Mouse (Mus musculus) gastrocnemius, adult 8-10 months (tissue): ENCODE data around the gene Plekhg3. TPM values are rescaled to one million over a fixed set of nuclear protein-coding genes. Genes with fewer than 3 reads are reported as not detected.

ENCODE experiments used
- DNase-seq, 2 experiments: peaks; one replicate each; pipeline ENCODE4 v3.0.0; 2022; ENCODE audit warnings: low spot score in 2 of 2
- total RNA-seq, 4 experiments: library from RNA; stranded (reverse); gene quantifications; 2 replicates each; pipeline ENCODE4 v1.2.4; 2022

Gene Plekhg3
- total RNA-seq, result 1 to 10 TPM; 3.6 to 5.6 (median 4.2) TPM

DNA sequence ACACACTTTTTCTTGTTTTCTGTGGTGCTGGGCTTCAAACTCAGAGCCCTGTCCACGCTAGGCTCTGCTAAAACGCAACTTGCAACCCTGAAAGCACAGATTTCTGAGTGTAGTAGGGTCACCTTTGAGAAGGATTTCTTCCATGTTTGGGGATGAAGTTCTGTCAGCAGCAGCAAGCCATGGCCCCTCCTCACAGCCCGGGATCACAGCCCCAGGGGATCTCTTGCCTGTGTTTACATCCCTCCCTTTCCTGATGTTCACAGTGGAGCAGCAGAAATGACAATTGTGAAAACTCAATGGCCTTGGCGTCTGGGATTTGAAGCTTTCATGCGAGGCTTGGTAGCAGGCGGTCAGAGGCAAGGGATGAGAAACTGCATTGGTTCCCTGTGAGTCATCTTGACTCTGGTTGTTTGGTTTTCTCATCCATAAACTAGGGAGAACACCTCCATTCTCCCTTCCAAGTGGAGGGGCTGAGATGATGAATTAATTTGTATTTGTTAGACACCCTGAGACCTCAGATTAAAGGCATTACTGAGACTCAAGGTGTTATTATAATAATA, at the start of gene Plekhg3:
Gene Plekhg3 (plus strand): TSS at position 312 of the 560 bp plus-strand sequence.
- DNase-seq, result no peak

DNA sequence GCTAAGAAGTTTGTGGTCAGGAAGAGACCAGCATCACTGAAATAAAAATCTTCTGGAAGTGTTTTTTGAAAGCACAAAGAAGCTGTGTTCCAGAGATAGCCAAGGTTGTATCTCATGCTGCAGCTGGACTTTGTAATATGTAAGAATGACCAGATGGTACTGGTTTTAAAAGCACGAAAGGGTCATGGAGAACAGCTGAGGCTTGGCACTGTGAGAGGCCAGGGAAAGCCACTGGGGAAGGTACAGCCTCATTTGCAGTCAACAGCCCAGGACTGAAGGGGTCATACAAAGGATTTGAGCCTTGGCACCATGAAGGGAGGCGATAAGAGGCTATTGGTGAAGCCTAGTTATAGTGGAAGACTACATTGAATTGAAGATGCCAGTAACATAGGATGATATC, 48.2 kb upstream of the Plekhg3 start:
- no peak for DNase-seq

DNA sequence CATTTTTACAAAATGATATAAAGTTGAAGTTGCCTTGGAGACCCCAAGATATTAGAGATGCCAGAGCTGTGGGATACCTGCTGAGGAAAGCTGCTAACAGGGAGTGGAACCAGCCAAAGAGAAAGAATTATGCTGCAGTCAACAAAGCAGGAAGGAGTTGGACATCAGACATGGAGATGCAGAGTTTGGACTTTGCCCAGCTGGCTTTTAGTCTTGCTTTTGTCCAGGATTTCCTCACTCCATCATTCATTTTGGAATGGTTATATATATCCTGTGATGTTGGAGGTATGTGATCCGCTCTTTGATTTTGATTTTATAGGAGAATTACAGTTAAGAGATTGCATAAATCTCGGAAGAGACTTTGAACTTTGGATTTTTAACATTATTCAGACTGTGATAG, 47.7 kb upstream of the Plekhg3 start:
- DNase-seq, result no peak

DNA sequence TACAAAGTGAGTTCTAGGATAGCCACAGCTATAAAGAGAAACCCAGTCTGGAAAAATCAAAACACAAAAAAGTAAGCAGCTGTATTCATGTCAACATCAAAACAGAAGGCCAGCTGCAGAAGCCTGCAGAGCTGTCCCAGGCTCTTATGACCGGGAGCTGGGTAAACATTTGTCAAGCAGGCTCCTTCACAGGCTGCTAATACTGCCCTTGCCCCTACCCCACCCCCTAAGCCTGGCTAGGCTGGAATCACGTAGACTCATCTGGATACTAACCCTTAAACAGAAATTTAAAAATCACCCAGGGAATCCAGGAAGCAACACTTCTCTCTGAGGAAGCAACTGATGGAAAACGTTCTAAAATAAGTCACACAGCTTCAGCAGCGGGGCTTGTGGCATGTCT, 45.8 kb upstream of the Plekhg3 start:
- DNase-seq, result no peak

DNA sequence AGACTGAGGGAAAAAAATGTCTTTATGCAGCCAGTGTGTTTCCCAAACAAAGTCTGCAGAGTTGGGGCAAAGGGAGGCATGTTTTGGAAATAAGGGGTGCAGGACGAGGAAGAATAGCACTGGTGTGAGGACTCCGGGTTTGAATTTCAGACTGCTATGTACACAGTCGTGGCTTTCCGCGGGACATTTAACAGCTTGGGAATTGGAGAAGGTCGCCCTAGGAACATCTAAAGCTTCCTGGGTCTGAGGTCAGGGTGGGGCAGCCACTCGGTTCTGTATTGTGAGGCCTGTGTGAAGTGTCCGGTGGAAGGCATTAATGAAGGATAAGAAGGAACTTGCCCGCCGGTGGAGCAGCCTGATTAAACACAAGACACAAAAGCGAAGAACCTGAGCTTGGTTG, 45.3 kb upstream of the Plekhg3 start:
- DNase-seq, result no peak

DNA sequence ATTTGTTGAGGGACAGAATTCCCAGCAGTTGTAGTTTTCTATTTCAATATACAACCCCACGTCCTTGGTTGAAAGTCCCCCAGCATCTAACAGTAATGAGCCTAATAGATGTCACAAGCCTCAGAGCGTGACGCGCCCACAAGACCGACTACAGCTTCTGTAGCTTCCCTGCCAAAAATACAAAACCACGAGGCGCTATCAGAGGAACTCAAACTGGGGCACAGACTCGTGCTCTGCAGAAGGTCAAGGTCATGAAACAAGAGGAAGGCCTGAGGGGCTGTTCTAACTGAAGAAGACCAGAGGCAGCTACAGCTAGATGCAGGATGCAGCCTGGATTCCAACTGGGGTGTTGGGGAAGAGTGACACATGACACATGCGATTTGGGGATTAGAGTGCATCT, 43.7 kb upstream of the Plekhg3 start:
- no peak for DNase-seq

DNA sequence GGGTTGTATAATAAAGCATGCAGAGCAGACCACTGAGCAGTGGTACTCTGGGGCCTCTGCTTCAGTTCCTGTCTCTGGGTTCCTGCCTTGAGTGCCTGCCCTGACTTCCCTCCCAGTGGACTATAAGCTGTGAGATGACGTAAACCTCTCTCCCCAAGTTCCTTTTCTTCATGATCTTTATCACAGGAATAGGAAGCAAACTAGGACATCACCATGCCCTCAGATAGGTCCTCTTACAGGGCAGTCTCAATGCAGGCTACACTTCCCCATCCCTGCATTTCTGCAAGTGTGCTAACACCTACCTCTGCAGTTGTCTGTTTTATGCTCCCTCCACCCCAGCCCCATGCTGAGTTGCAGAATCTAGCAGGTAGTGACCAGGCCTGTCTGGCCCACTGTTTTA, 39.9 kb upstream of the Plekhg3 start:
- no peak for DNase-seq

DNA sequence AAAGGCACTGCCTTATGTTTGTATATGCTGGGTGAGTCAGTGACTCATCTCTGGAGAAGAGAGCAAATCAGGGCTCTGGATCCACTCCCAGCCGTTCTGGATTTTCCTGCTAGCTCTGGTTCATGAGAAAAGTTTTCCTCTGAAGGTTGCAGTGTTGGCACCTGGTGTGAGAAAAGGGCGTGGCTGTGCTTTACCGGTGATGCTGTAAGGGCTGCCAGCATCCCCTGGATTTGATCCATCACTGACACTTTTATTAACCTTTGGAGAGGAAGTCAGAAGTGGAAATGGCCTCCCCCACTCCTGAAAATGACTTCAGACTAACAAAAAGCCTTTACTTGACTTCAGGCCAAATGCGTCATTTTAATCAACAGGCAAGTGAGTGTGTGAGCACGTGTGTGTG, 37.2 kb upstream of the Plekhg3 start:
- peak; percentile 12 to 28 for DNase-seq

DNA sequence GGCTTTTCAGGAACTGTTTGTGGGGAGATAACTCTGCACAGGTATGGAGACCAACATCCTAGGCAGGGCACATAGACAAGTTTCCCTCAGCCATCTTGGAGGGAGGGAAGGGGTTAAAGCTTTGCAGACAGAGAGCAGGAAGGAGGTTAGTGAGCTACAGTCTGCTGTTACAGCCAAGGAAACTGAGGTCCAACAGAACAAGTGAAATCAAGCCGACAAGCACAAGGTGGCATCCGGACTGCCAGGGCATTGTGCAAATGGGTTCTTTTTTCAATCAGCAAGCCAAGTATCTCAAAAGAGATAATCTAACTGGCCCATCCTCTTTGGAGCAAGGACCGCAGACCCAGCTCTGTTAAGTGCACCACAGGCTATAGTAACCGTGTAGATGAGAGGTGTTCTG, 35.3 kb upstream of the Plekhg3 start:
- DNase-seq, result no peak

DNA sequence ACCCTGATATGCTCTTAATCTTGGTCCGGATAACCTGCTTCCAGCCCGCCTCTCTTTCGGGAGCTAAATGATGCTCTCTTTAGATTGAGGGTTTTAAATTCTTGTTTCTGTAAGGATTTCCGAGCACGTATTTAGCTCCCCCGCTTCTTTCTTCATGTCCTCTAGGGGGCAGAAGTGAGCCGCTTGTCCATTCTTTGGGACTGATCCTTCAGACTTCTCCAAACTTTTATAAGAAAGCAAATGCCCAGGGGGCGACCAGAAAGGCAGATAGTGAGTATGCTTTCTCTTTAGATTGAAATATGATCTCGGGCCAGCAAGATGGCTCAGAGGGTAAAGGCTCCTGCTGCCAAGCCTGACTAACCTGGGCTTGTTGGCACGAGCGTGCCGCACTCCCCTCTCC, 34.4 kb upstream of the Plekhg3 start:
- DNase-seq, result peak in 1 of 2 experiments; percentile 24

DNA sequence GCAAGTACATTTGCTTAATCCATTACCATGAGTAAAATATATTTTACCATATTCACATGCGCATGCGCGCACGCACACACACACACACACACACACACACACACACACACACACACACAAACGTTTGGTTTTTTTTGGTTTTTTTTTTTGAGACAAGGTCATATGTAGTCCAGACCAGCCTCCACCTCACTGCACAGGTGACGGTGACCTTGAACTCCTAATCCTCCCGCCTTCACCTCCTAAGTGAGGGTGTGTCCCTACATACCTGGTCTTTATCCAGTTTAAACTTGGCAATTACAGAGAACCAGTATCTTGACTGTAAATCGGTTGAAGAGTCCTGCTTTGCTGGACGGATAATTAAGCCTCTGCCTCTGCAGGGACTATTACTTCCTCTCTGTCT, 31.4 kb upstream of the Plekhg3 start:
- DNase-seq, result no peak

DNA sequence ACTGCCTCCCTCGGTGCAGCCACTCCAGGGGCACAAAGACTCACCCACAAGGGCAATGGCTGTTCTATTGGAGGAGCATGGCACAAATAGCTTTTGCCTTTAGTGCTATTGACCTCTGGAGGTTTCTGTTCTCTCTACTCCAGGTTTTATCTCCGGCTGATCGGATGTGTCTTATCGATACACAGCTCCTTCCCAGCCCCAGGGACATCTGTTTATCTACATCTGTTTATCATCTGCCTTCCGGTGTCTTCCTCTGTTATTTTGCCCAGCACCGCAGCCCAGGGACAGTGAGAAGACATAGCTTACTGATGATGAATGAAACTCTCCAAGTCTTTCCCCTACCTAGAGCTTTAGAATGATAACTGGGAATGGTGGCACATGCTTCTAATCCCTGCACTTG, 30.6 kb upstream of the Plekhg3 start:
- no peak for DNase-seq

DNA sequence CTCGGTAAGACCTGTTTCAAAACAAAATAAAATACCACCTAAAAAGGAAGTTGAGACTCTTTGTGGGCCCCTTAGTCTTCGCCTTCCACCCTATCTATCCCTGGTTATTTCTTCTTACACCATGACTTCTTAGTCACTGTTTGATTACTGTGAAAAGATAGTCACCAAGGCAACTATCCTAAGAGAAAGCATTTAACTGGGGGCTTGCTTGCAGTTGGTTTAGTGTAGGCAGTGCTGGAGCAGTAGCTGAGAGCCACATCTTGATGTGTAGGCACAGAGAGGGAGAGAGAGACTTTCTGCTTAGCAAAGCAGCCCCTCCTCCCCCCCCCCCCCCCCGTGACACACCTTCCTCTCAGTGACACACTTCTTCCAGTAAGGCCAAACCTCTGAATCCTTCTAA, 29.8 kb upstream of the Plekhg3 start:
- no peak for DNase-seq

DNA sequence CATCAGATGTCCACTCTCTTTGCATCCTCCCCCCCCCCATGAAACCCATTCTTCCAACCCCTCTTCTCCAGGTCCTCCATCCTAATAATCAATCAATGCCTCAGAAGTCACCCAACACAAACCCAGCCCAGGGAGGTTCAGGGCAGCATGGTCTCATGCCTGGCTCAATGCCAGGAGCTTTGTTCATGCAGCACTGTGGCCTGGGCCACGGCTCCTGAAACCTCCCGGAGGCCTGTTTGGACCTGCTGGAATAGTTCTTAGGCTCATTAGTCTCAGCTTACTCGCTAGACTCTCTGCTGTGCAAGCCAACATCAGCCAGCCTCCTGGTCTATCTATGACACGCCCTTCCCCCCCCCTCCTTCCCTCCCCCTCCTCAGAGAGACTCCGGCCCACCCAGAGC, 27.7 kb upstream of the Plekhg3 start:
- DNase-seq, result no peak

DNA sequence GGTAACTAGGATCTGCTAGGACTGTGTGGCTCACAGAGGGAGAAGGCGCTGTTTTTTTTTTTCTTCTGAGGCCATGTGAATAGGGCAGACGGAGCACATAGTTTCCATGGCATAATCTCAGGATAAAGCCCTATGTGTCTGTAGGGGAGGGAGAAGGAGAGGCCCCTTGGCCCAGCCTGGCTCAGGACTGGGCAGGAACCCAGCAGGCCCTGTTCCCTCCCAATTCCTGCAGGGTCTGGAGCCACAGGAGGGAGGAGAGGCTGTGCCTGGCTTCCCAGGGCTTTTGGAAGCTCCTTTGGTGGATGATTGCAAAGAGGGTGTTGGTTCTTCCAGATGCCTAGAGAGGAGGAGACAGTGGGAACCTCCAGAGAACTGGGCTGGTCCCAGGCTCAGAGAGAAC, 24.2 kb upstream of the Plekhg3 start:
- DNase-seq, result peak; percentile 15 to 48

DNA sequence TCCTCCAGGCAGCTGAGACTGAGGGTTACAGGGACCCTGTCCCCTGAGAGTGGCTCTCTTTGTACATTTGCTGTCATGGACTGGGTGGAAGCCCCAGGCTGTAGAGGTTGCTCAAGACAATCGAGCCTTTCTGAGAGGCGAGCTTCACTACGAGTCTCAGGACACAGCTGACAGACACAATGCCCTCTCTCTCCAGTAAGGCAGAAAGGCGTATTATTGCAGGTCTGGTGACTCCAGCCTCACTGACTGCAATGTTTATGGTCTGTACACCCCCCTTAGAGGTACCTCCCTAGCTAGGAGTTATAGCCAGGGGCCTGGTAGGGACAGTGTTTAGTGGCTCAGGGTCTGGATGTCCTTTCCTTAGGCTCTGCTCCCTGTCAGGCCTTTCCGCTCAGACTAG, 22.9 kb upstream of the Plekhg3 start:
- no peak for DNase-seq

DNA sequence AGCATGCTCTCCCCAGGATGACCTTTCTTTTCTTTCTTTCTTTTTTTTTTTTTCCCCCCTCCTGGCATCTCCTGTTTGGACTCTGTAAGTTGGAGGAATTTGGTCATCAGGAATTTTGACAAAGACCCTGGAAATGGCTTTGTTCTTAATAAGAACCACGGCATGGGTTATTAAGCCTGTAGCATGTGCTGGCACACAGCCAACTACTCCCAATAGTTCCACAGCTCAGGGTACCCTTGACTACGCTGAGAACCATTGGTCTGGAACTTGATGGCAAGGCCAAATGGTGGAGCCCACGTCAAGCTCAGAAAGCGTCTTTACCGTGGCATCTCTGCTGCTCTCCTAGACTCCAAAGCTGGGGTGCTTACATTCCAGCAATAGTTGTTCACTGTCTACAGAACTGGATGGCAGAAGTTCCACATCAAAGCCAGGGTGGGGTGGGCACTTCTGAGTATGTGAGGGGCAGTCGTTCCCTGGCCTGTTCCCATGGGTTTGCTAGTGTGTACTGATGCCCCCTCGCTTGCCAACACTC, 21.7 kb upstream of the Plekhg3 start:
- DNase-seq, result no peak

DNA sequence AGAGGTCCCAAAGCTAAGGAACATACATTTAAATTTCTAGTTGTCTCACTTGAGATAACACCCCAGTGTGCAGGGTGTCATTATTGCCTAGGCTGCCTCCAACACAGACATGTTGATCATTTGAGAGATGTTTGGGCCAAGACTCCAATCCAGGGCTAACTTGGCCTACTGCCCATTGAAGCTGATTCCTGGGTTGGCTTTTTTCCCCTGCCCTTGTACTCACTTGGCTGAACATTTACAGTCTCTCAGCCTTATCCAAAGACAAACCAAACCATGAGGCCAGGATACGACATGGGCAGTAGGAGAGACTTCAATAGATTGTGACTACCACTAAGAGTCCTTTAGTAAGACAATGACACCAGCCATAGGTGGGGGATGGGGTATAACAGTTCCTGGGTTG, 18.0 kb upstream of the Plekhg3 start:
- DNase-seq, result peak in 1 of 2 experiments; percentile 31

DNA sequence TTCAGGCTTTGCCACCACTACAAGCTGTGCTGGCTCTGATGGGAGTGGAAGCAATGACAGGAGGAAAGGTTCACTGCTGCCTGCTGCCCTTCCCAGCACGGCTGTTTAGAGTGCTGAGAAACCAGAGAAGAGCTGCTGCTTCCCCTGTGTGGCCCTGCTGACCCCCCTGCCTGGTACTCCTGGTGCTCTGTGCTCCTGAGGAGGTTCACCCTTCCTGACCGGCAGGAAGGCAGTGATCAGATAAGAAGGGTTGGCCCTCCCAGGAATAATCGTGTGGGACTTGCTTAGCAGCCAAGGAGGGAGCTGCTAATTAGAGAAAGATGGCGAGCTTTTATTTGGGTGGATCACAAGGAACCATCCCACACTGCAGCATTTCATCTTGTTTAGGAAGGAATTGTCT, 15.8 kb upstream of the Plekhg3 start:
- no peak for DNase-seq

DNA sequence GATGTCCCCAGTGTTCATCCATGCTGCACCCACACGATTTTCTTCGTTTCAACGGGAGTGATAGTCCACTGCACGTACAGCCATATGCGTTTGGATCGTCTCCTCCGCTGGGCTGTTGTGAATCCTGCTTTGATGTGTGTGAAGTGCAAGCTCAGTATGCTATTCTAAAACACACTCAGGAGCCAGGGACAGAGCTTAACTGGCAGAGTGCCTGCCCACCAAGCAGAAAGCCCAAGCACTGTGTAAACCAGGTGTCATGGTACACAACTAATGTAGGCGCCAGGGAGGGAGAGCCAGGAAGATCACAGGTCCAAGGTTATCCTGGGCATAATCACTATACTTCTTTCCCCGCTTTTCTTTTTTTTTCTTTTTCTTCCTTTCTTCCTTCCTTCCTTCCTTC, 12.7 kb upstream of the Plekhg3 start:
- no peak for DNase-seq

DNA sequence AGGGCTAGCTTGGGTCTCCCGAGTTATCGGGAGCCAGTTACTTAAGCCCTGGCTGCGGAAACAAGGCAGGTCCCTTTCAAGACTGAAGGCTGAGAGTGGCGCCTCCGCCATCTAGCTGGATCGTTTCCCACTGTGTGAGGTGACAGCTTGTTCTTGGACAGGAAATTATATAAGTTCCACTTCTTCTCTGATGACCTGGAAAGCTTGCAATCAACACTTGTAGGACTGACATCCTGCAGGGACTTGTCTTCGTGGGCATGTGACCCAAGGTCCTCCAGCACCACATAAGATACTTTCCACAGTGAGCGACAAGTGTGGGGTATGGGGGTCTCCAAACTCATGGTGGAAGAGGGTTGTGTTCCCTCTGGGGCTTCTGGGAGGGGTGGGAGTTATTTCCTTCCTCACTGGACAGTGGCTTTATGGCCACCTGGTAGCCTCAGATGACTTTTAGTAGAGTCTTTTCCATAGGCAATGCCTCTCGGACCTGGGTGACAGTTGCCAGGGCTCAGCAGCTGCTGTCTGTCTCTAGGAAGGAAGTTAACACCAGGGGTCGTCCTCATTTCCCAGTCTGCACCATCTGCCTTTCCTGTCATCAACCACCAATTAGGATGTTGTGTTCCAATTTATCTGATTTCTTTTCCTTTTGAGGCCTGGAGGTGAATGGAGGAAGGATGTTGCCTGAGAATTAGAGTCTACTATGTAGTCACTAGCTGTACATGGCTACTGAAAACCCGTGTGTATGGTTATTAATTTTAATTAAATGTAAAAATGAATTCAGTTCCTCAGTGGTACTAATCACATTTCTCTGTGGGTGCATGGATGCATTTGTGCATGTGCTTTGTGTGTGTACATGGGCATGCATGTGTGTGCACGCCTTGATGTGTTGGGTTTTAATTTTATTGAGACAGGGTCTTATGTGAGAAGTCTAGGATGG, 11.5 kb upstream of the Plekhg3 start:
- DNase-seq, result no peak

DNA sequence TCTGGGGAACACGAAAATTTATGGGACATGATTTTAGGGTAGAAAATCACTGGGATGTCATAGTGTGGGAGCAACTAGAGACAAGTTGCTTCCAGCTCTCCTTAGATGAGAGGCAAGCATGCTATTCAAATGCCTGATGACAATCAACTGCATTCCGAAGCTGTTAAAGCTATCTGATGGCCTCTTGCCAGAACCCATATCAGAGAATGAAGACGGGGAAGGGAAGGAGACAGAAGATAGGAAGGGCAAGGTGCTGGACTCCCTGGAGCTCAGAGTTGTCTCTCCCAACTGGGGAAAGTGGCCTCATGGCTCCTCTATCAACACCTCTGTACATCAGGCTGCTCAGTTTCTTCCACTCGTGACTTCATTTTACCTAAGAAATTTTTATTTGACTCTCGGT, 7.0 kb upstream of the Plekhg3 start:
- no peak for DNase-seq

DNA sequence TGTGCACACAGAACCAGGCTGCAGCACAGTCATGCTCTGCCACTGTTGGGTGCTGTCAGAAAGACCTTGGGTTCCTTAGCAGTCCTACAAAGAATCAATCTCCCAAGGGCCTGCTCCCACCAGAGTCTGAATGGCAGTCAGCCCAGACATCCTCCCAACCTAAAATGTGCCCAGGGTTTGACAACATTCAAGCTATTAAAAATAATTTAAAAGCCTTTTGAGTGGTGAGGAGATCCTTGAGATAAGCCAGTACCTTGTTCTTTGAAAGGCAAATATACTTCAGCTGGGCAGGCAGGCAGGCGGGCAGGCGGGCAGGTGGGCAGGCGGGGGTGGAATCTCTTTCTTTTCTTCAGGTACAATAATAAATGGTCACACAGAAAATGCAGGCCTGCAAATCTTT, 5.8 kb upstream of the Plekhg3 start:
- DNase-seq, result no peak
